Mouse (Mus musculus): Measurements from ENCODE around the gene Csmd2. TPM values are rescaled to one million over a fixed set of nuclear protein-coding genes. Genes with fewer than 3 reads are reported as not detected.

The Csmd2 gene
- polyA plus RNA-seq, 2 experiments = 0.22 to 0.33 TPM

- no peaks in the 10 kb centered on the region for H3K4me1 ChIP-seq (ENCODE audit: control insufficient read depth, insufficient read depth, low read length)
- H3K4me3 ChIP-seq (replicated peaks; ENCODE audit: low read length) = no peak overlapping the region
- no peak overlapping the region for H3K27ac ChIP-seq (replicated peaks; ENCODE audit: low read depth, low read length)
- DNase-seq (ENCODE audit: low spot score) (no peak), ATAC-seq (ENCODE audit: low FRiP score, low read depth) (no peak)
- H3K27me3 ChIP-seq (ENCODE audit: control insufficient read depth, insufficient read depth, low read length) = no peaks in the 10 kb centered on the region
- no peaks in the 10 kb centered on the region for H3K9me3 ChIP-seq (ENCODE audit: control insufficient read depth, low read length)
- WGBS = 69% methylated on average over 4 of the region's 4 CpGs
- no peak for TF ChIP-seq POLR2A (IDR thresholded peaks at IDR 0.05; ENCODE audit: borderline replicate concordance, extremely low read depth, insufficient read depth, insufficient read length)
- H3K36me3 ChIP-seq (ENCODE audit: control insufficient read depth, insufficient read depth, low read length) = no peaks in the 10 kb centered on the region
- H3K4me2 ChIP-seq (replicated peaks; ENCODE audit: low read depth, low read length, severe bottlenecking) = no peak overlapping the region
- no peak overlapping the region for H3K9ac ChIP-seq (ENCODE audit: low read depth, low read length, severe bottlenecking)
Measured at GRCm38 (mm10) chr4:128002638-128003101, 15.0 kb downstream of the Csmd2 start.

- 62% methylated on average over 3 of the region's 3 CpGs for WGBS
- DNase-seq (ENCODE audit: low spot score) = no peak
- ATAC-seq (ENCODE audit: low FRiP score, low read depth) = no peak
Measured at GRCm38 (mm10) chr4:128004797-128005452, 17.3 kb downstream of the Csmd2 start.

DNA sequence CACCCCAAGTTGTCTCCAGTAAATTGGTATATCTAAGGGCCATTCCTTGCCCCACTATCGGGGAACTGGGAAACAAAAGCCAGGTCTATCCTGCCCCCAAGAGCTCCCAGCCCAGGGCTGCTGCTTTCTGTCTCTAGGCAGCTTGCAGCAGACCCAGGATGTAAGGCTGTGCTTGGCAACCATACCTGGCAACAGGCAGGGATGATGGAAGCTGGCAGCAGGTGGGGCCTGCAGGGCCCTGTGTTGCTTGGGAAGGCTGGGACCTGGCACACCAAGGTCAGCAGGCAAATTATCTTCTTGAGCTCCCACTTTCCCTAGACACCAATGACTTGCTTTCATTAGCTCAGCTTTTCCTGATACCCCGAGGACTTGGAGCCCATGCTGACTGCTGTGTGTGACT is 31.8 kb downstream of the Csmd2 start:
- no peak for DNase-seq (ENCODE audit: low spot score)
- Histone ChIP-seq H3K27ac (replicated peaks; ENCODE audit: low read depth, low read length) (no peak overlapping the region), H3K36me3 (ENCODE audit: control insufficient read depth, insufficient read depth, low read length) (no peaks in the 10 kb centered on the region), H3K4me2 (replicated peaks; ENCODE audit: low read depth, low read length, severe bottlenecking) (no peak overlapping the region), H3K27me3 (ENCODE audit: control insufficient read depth, insufficient read depth, low read length) (no peaks in the 10 kb centered on the region), H3K4me1 (ENCODE audit: control insufficient read depth, insufficient read depth, low read length) (no peaks in the 10 kb centered on the region), H3K9ac (ENCODE audit: low read depth, low read length, severe bottlenecking) (no peak overlapping the region), H3K9me3 (ENCODE audit: control insufficient read depth, low read length) (no peaks in the 10 kb centered on the region), H3K4me3 (replicated peaks; ENCODE audit: low read length) (no peak overlapping the region)
- no peak for TF ChIP-seq POLR2A (IDR thresholded peaks at IDR 0.05; ENCODE audit: borderline replicate concordance, extremely low read depth, insufficient read depth, insufficient read length)
- ATAC-seq (ENCODE audit: low FRiP score, low read depth) = no peak
- 81% methylated on average over 2 of the region's 2 CpGs for WGBS

More at GRCm38 (mm10) chr4:128004797-128005452, 17.3 kb downstream of the Csmd2 start:
- Histone ChIP-seq H3K4me1 (ENCODE audit: control insufficient read depth, insufficient read depth, low read length) (no peaks in the 10 kb centered on the region), H3K9me3 (ENCODE audit: control insufficient read depth, low read length) (no peaks in the 10 kb centered on the region), H3K4me3 (replicated peaks; ENCODE audit: low read length) (no peak overlapping the region), H3K27me3 (ENCODE audit: control insufficient read depth, insufficient read depth, low read length) (no peaks in the 10 kb centered on the region), H3K27ac (replicated peaks; ENCODE audit: low read depth, low read length) (no peak overlapping the region), H3K36me3 (ENCODE audit: control insufficient read depth, insufficient read depth, low read length) (no peaks in the 10 kb centered on the region), H3K4me2 (replicated peaks; ENCODE audit: low read depth, low read length, severe bottlenecking) (no peak overlapping the region), H3K9ac (ENCODE audit: low read depth, low read length, severe bottlenecking) (no peak overlapping the region)
- no peak for TF ChIP-seq POLR2A (IDR thresholded peaks at IDR 0.05; ENCODE audit: borderline replicate concordance, extremely low read depth, insufficient read depth, insufficient read length)

DNA sequence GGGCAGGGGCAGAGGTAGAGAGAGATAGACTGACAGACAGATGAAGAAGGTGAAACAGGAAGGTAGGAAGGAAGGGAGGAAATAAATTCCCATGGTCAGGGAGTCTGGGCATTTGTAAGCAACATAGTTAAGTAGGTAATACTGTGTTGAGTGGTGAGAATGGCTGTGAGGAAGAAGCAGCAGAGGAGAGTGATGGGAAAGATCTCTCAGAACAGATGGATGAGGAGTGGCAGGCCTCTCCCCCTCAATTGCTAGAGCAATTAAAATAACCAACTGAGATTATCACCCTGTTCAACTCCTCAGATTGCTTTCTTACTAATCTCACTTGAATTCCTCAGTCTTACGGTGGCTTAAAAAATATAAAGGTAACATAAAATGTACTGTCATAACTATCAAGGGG is 40.6 kb downstream of the Csmd2 start:
- no peak overlapping the region for H3K4me2 ChIP-seq (replicated peaks; ENCODE audit: low read depth, low read length, severe bottlenecking)
- no peaks in the 10 kb centered on the region for H3K4me1 ChIP-seq (ENCODE audit: control insufficient read depth, insufficient read depth, low read length)
- ATAC-seq (ENCODE audit: low FRiP score, low read depth) (no peak), DNase-seq (ENCODE audit: low spot score) (no peak)
- H3K36me3 ChIP-seq (ENCODE audit: control insufficient read depth, insufficient read depth, low read length) = no peaks in the 10 kb centered on the region
- no peak overlapping the region for H3K4me3 ChIP-seq (replicated peaks; ENCODE audit: low read length)
- no peaks in the 10 kb centered on the region for H3K9me3 ChIP-seq (ENCODE audit: control insufficient read depth, low read length)
- H3K9ac ChIP-seq (ENCODE audit: low read depth, low read length, severe bottlenecking) = no peak overlapping the region
- H3K27ac ChIP-seq (replicated peaks; ENCODE audit: low read depth, low read length) = no peak overlapping the region
- 88% methylated on average over 1 of the region's 1 CpGs for WGBS
- no peak for TF ChIP-seq POLR2A (IDR thresholded peaks at IDR 0.05; ENCODE audit: borderline replicate concordance, extremely low read depth, insufficient read depth, insufficient read length)
- no peaks in the 10 kb centered on the region for H3K27me3 ChIP-seq (ENCODE audit: control insufficient read depth, insufficient read depth, low read length)

- Histone ChIP-seq H3K9ac (ENCODE audit: low read depth, low read length, severe bottlenecking) (no peak overlapping the region), H3K9me3 (ENCODE audit: control insufficient read depth, low read length) (no peaks in the 10 kb centered on the region), H3K4me2 (replicated peaks; ENCODE audit: low read depth, low read length, severe bottlenecking) (no peak overlapping the region), H3K36me3 (ENCODE audit: control insufficient read depth, insufficient read depth, low read length) (no peaks in the 10 kb centered on the region), H3K4me1 (ENCODE audit: control insufficient read depth, insufficient read depth, low read length) (no peaks in the 10 kb centered on the region), H3K27me3 (ENCODE audit: control insufficient read depth, insufficient read depth, low read length) (no peaks in the 10 kb centered on the region), H3K4me3 (replicated peaks; ENCODE audit: low read length) (no peak overlapping the region), H3K27ac (replicated peaks; ENCODE audit: low read depth, low read length) (no peak overlapping the region)
- TF ChIP-seq POLR2A (IDR thresholded peaks at IDR 0.05; ENCODE audit: borderline replicate concordance, extremely low read depth, insufficient read depth, insufficient read length) = no peak
- WGBS = 77% methylated on average over 4 of the region's 4 CpGs
- no peak for ATAC-seq (ENCODE audit: low FRiP score, low read depth)
- no peak for DNase-seq (ENCODE audit: low spot score)
Measured at GRCm38 (mm10) chr4:128041901-128042300, 54.2 kb downstream of the Csmd2 start.

Measured in limb, embryonic 14.5 days (tissue).